Mouse (Mus musculus): Measurements from ENCODE around the gene Olfr688. TPM values are rescaled to one million over a fixed set of nuclear protein-coding genes. Genes with fewer than 3 reads are reported as not detected.

Gene Olfr688
- not detected in 3 replicates for total RNA-seq (2017)

DNA sequence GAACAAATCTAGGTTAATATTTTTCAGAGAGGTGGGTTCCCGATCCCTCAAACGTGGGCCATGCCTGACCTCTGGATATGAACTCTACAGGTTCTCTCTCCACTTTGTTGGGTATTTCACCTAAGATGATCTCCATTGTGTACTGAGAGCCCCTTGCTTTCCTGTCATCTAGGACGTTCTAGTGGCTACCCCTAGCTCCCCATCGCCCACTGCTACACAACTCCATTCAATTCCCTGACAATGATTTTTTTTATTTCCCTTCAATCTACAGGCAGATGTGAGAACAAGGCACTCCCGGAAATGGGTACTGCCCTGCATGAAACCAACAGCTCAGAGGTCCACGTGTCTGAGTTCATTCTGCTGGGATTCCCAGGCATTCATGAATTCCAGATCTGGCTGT lies at the start of gene Olfr688:
Olfr688 (plus strand) TSS at position 301 of the 400 bp plus-strand sequence.
- no peak for ATAC-seq (replicated peaks; ENCODE audit: insufficient number of reproducible peaks, low FRiP score, low TSS enrichment, poor library complexity, severe bottlenecking)

DNA sequence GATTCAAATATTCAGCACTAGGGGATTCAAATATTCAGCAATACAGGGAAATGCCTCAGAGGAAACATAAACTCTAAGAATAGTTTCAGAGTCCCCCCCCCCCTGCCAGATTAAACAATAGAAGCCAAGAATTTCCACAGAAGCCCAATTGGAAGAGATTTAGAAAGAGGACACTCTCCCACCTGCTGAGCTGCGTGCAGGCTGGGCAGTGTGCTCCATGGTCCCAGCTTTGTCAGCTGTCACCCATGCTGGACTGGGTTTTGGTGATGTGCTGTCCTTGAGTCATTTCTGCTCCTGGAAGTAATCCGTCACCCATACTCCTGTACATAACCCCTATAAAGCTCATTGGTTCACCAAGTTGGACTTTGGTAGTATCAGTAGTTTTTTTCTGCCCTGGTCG lies 40.2 kb upstream of the Olfr688 start:
- no peak for ATAC-seq (replicated peaks; ENCODE audit: insufficient number of reproducible peaks, low FRiP score, low TSS enrichment, poor library complexity, severe bottlenecking)

DNA sequence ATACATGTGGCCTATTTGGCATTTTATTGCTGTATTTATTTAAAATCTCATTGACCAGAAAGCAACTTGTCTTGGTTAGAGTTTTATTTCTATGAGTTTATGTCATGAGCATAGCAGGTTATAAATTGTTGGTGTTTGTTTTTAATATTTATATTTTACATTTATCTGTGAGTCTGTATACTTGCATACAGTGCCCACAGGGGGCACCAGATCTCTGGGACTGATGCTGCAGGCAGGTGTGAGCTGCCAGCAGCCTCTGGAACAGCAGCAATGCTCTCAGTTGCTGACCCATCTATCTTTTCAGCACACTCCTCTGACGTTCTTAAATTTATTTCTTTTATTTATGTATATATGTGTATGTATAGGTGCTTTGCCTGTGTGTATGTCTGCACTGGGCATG lies 39.7 kb upstream of the Olfr688 start:
- ATAC-seq (replicated peaks; ENCODE audit: insufficient number of reproducible peaks, low FRiP score, low TSS enrichment, poor library complexity, severe bottlenecking) = no peak

DNA sequence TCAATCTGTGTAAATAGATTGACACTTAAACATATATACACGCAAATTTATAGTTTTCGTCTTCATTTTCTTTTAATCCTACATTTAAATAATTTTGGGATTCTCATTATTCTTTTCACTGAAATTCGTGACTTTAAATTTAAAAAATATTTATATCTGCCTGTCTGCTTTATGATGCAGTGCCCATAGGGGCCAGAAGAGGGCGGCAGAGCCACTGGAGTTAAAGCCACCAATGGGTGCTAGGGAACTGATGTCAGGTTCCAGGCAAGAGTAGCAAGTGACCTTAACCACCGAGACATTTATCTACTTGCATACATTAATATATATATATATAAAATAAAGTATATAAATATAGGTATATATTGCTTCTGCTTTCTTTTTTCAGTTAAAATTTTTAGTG lies 31.2 kb upstream of the Olfr688 start:
- ATAC-seq (replicated peaks; ENCODE audit: insufficient number of reproducible peaks, low FRiP score, low TSS enrichment, poor library complexity, severe bottlenecking) = no peak

DNA sequence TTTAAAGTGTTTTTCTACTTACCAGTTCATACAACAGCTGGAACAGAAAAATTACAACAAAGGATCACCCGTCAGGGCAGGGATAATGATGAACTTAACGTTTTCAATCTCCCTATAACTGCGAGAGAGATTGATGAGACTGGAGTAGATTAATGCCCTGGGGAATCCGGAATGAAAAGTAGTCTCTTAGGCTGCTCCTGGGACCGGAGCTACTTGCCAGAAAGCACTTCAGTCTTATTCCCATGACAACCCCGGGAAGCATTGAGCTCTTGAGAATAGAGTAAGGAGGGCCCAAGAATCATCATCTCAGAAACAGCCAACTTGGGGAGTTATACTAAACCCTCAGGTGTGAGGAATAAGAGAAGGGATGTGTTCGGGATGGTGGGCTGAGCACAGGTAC lies 15.5 kb upstream of the Olfr688 start:
- no peak for ATAC-seq (replicated peaks; ENCODE audit: insufficient number of reproducible peaks, low FRiP score, low TSS enrichment, poor library complexity, severe bottlenecking)

DNA sequence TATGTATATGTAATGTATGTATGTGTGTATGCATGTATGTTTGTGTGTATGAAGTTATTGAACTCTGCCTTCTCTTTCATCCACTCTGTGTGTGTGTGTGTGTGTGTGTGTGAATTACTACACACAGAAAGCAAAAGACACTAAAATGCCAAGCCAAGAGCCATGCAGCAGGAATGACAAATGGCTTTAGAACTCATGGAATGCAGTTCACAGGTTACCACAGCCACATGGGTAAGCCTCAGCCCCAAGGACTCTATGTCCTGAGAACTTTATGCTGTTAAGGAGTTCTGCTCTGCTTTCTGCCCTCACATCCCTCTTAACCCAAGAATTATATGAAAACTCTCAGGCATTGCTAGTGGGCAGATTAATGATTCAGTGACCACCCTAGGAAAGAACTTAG lies 2.2 kb downstream of the Olfr688 start:
- ATAC-seq (replicated peaks; ENCODE audit: insufficient number of reproducible peaks, low FRiP score, low TSS enrichment, poor library complexity, severe bottlenecking) = no peak

DNA sequence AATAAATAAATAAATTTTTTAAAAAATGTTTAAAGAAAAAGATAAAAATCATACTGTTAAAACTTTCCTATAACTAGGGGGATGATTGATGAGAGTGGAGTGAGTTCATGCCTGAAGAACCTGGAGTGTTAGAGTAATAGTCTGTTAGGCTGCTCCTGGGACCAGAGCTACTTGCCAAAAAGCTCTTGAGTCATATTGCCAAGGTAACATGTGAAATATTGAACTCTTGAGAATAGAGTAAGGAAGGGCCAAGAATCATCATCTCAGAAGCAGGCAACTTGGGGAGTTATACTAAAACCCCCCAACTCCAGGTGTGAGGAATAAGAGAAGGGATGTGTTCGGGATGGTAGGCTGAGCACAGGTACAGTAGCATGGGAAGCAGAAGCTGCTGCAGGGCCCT lies 23.0 kb downstream of the Olfr688 start, which contains the start of gene Olfr689:
Olfr689 (plus strand) TSS at position 301 of the 400 bp plus-strand sequence.
- no peak for ATAC-seq (replicated peaks; ENCODE audit: insufficient number of reproducible peaks, low FRiP score, low TSS enrichment, poor library complexity, severe bottlenecking)

DNA sequence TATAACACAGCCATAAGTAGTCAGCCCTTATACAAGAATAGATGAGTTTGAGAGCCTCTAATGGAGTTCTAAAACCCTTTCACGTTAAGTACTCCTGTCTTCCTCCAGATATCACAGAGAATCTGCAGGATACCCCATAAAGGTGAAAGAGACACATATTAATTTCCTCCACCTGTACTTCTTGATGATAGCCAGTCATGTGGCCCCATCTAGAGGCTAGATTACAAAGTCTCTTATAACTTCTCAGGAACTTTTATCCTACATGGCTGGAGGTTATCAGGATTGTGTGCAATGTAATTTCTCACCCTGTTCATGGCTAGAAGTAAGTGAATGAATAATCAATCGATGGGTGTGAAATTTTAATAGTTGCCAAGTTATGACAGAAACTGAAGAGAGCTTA lies 37.4 kb downstream of the Olfr688 start:
- ATAC-seq (replicated peaks; ENCODE audit: insufficient number of reproducible peaks, low FRiP score, low TSS enrichment, poor library complexity, severe bottlenecking) = no peak

DNA sequence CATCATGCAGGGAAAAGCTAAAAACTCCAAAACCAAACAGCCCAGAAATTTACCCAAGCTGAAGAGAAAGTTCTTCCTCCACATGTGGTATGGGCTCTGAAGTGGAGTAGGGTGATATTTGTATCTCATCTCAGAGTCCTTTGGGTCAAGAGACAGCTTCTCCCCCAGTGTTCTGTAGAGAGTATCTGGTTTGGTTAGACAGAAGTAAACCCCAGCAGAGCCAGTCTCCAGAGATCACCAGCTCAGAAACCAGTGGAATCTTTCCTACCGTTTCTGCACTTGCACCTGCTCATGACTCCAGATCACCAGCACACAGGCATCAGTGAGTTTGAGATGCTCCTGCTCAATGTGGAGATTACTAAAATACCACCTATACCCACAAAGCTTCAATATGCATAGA lies 46.1 kb downstream of the Olfr688 start, which contains the start of gene Olfr690:
Olfr690 (minus strand) TSS at position 101 of the 400 bp plus-strand sequence.
- no peak for ATAC-seq (replicated peaks; ENCODE audit: insufficient number of reproducible peaks, low FRiP score, low TSS enrichment, poor library complexity, severe bottlenecking)

Other genes starting within 250 kb of the Olfr688 start
- gene Olfr677, start 236.7 kb upstream of the Olfr688 start, total RNA-seq (2017) = not detected in 3 replicates
- not detected in 3 replicates for gene Olfr678, start 223.6 kb upstream of the Olfr688 start, total RNA-seq (2017)
- gene Olfr679, start 206.9 kb upstream of the Olfr688 start, total RNA-seq (2017) = not detected in 3 replicates
- not detected in 3 replicates for gene Olfr680-ps1, start 195.3 kb upstream of the Olfr688 start, total RNA-seq (2017)
- not detected in 3 replicates for gene Olfr681, start 171.3 kb upstream of the Olfr688 start, total RNA-seq (2017)
- gene Olfr683, start 141.1 kb upstream of the Olfr688 start, total RNA-seq (2017) = not detected in 3 replicates
- gene Olfr684, start 124.4 kb upstream of the Olfr688 start, total RNA-seq (2017) = not detected in 3 replicates
- gene Olfr685, start 102.1 kb upstream of the Olfr688 start, total RNA-seq (2017) = not detected in 3 replicates
- not detected in 3 replicates for gene Olfr686, start 80.6 kb upstream of the Olfr688 start, total RNA-seq (2017)
- not detected in 3 replicates for gene Olfr689, start 23.1 kb downstream of the Olfr688 start, total RNA-seq (2017)
- 0.39 TPM in 1 of 3 replicates, not detected in the others for gene Olfr690, start 46.0 kb downstream of the Olfr688 start, total RNA-seq (2017)
- gene Olfr691, start 54.2 kb downstream of the Olfr688 start, total RNA-seq (2017) = not detected in 3 replicates
- not detected in 3 replicates for gene Olfr692, start 80.1 kb downstream of the Olfr688 start, total RNA-seq (2017)
- gene Gm5901, start 86.9 kb downstream of the Olfr688 start, total RNA-seq (2017) = not detected in 3 replicates
- gene Fam160a2, start 112.0 kb downstream of the Olfr688 start, total RNA-seq (2017) = 11.8 to 20.1 TPM (median 19.5 TPM) in 3 replicates
- not detected in 3 replicates for gene Cnga4, start 116.5 kb downstream of the Olfr688 start, total RNA-seq (2017)
- gene Cckbr, start 137.6 kb downstream of the Olfr688 start, total RNA-seq (2017) = not detected in 3 replicates
- not detected in 3 replicates for gene Cavin3, start 194.2 kb downstream of the Olfr688 start, total RNA-seq (2017)

Measured in monocyte, adult 5-6 weeks (primary cell).